Mouse (Mus musculus): ENCODE measurements around the gene Vav1. TPM values are rescaled to one million over a fixed set of nuclear protein-coding genes. Genes with fewer than 3 reads are reported as not detected.
"Not testable (repeated sequence)": the region's sequence is repeated elsewhere in the genome, so short reads cannot be mapped to it uniquely, and the experiment has no call there.

The Vav1 gene
- polyA plus RNA-seq, 1 experiment from 2014 or later, result 0.61 TPM

- 0 out of 2 replicates have a peak overlapping the region, but pooled peaks have one; percentile 41 for H3K9ac ChIP-seq
- H3K4me2 ChIP-seq, result peak overlapping the region; percentile 65
- H3K4me1 ChIP-seq, result peaks cover 22% of the 10 kb centered on the region
- no peaks in the 10 kb centered on the region for H3K9me3 ChIP-seq (replicated peaks)
- ATAC-seq, result peak; percentile 77
- WGBS, result 1% methylated on average over 44 of the region's 53 CpGs
- no peaks in the 10 kb centered on the region for H3K36me3 ChIP-seq (ENCODE audit: poor library complexity, severe bottlenecking)
- no peak overlapping the region for H3K27ac ChIP-seq
- peaks cover 55% of the 10 kb centered on the region for H3K27me3 ChIP-seq
- peak overlapping the region; percentile 45 for H3K4me3 ChIP-seq
Measured at GRCm38 (mm10) chr17:57275111-57275996, 3.5 kb upstream of the Vav1 start.

- Histone ChIP-seq H3K4me2 (peak overlapping the region; percentile 65), H3K9ac (peak overlapping the region; percentile 41; the same call in 1 of the 2 replicates), H3K36me3 (ENCODE audit: poor library complexity, severe bottlenecking) (no peaks in the 10 kb centered on the region), H3K4me1 (peaks cover 22% of the 10 kb centered on the region), H3K27me3 (peaks cover 54% of the 10 kb centered on the region), H3K27ac (no peak overlapping the region), H3K4me3 (peak overlapping the region; percentile 45), H3K9me3 (replicated peaks) (no peaks in the 10 kb centered on the region)
- peak; percentile 11; the same call in 1 of the 2 replicates for ATAC-seq
- WGBS, result 3% methylated on average over 13 of the region's 13 CpGs
Measured at GRCm38 (mm10) chr17:57275997-57276351, 2.9 kb upstream of the Vav1 start.

DNA sequence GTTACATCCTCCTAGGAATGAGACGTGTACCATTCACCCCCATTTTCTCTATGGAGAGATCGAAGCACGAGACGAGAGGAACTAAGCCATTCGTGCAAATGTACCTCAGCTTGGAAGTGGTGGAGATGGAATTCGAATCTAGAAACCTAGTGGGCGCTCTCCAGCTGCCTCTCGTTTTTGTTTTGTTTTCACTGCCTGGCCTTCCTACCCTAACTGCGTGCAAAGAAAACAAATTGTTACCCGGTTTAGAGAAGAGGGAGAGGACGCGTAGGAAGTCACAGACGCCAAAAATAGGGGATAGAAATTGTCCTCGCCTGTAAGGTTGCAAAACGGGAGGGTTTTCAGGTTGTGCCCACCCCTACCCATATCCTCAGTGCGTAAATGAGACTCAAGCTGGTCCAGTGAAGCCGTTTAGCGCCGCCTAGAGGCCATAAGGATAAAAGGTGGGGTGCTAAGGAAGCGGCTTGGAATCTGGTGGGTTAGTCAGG lies 2.2 kb upstream of the Vav1 start:
- no peaks in the 10 kb centered on the region for H3K9me3 ChIP-seq (replicated peaks)
- ATAC-seq, result peak; percentile 70
- H3K36me3 ChIP-seq (ENCODE audit: poor library complexity, severe bottlenecking), result no peaks in the 10 kb centered on the region
- H3K9ac ChIP-seq, result 0 out of 2 replicates have a peak overlapping the region, but pooled peaks have one; percentile 41
- H3K27me3 ChIP-seq, result peaks cover 51% of the 10 kb centered on the region
- peaks cover 22% of the 10 kb centered on the region for H3K4me1 ChIP-seq
- H3K4me2 ChIP-seq, result peak overlapping the region; percentile 65
- WGBS, result under 1% methylated on average over 20 of the region's 20 CpGs
- H3K27ac ChIP-seq, result no peak overlapping the region
- H3K4me3 ChIP-seq, result peak overlapping the region; percentile 45

- H3K9me3 ChIP-seq (replicated peaks); H3K36me3 ChIP-seq (ENCODE audit: poor library complexity, severe bottlenecking); H3K4me2 ChIP-seq; ATAC-seq; H3K4me3 ChIP-seq; H3K27ac ChIP-seq; H3K9ac ChIP-seq: not testable (repeated sequence)
- Histone ChIP-seq H3K4me1 (peaks cover 22% of the 10 kb centered on the region), H3K27me3 (peaks cover 41% of the 10 kb centered on the region)
- 76% methylated on average over 5 of the region's 5 CpGs for WGBS
Measured at GRCm38 (mm10) chr17:57277598-57278261, 1.2 kb upstream of the Vav1 start.

DNA sequence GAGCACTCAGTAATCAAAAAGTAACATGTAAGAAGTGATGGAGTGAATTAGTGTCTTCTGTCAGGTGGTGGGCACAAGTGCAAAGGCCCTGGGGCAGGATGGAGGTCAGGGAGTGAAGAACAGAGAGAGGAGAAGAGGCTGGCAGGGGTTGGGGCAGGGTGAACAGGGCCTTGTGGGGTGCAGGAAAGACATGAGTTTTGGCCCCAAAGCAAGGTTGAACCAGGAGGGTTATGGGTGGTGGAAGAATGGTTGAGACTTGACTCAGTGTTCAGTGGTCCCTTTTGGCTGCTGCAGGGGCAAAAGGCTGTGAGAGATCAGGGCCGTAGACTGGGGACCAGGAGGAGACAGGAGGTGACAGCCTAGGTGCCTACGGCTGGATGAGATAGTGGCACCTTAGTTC lies 363 bp upstream of the Vav1 start:
- Histone ChIP-seq H3K9ac (no peak overlapping the region), H3K27ac (no peak overlapping the region), H3K36me3 (ENCODE audit: poor library complexity, severe bottlenecking) (no peaks in the 10 kb centered on the region), H3K4me2 (no peak overlapping the region), H3K4me1 (peaks cover 22% of the 10 kb centered on the region), H3K4me3 (no peak overlapping the region), H3K9me3 (replicated peaks) (no peaks in the 10 kb centered on the region), H3K27me3 (peaks cover 33% of the 10 kb centered on the region)
- WGBS, result 96% methylated on average over 2 of the region's 2 CpGs
- ATAC-seq, result no peak

DNA sequence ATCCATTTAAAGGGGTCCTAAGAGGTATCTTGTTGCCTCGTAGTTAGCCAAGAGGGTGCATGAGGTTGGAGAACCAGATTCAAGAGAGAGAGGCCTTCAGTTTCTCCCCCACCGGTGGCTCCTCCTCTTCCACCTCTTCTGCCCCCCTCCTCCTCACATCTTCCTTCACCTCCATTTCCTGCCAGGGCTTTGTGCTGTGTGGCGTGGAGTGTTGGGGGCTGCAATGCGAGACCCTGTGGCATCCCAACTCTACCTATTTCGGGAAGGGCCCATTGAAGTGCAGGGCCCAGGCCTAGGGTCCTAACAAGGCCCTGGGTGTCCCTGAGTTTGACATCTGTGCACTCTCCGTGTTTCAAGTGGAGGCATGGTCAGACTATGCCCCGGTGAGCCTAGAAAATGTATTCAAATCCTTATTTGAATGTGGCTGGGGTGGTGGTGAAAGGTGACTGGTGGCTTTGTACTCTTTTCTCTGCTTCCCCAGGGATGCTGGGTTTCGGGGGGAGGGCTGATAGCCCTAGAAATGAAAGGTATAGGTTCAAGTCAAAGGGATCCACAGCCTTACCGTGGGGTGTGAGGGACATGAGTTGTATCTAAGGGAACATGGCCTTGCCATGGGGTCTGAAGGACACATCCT lies 808 bp downstream of the Vav1 start:
- no peak for ATAC-seq
- H3K27ac ChIP-seq, result no peak overlapping the region
- H3K9me3 ChIP-seq (replicated peaks), result no peaks in the 10 kb centered on the region

GRCm38 (mm10) chr17:57280411-57280810 lies 1.5 kb downstream of the Vav1 start:
- Histone ChIP-seq H3K4me3 (no peak overlapping the region), H3K9ac (no peak overlapping the region), H3K9me3 (replicated peaks) (no peaks in the 10 kb centered on the region), H3K27ac (no peak overlapping the region), H3K4me2 (no peak overlapping the region), H3K4me1 (peaks cover 15% of the 10 kb centered on the region), H3K27me3 (peaks cover 15% of the 10 kb centered on the region), H3K36me3 (ENCODE audit: poor library complexity, severe bottlenecking) (no peaks in the 10 kb centered on the region)
- no peak for ATAC-seq
- WGBS, result 68% methylated on average over 3 of the region's 3 CpGs

More for the DNA sequence above, 808 bp downstream of the Vav1 start:
- Histone ChIP-seq H3K36me3 (ENCODE audit: poor library complexity, severe bottlenecking) (no peaks in the 10 kb centered on the region), H3K27me3 (peaks cover 22% of the 10 kb centered on the region), H3K4me3 (no peak overlapping the region), H3K9ac (no peak overlapping the region), H3K4me1 (peaks cover 21% of the 10 kb centered on the region), H3K4me2 (no peak overlapping the region)
- WGBS, result 54% methylated on average over 9 of the region's 9 CpGs

DNA sequence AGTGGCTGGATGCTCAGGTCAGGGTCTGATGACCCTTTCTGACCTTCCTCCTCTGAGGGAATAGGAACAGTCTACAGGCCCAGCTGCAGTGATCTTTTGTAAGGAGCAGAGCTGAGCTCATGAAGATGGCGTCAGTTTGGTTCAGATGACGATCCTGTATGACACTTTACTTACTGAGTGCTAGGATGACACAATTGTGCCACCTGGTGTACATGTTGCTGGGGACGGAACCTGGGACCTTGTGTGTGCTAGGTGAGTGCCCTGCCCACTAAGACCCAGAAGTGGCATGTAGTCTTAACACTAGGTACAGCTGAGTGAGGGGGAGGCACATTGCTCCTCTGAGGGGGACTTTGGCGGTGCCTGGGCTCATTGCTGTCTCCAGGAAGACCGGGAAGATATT lies 5.0 kb downstream of the Vav1 start:
- Histone ChIP-seq H3K9ac (no peak overlapping the region), H3K27ac (no peak overlapping the region), H3K4me3 (no peak overlapping the region), H3K4me1 (no peaks in the 10 kb centered on the region), H3K36me3 (ENCODE audit: poor library complexity, severe bottlenecking) (no peaks in the 10 kb centered on the region), H3K9me3 (replicated peaks) (no peaks in the 10 kb centered on the region), H3K27me3 (0 out of 2 replicates have a peak, but pooled peaks cover 3% of the 10 kb centered on the region), H3K4me2 (no peak overlapping the region)
- WGBS, result 80% methylated on average over 5 of the region's 5 CpGs
- ATAC-seq, result no peak

- Histone ChIP-seq H3K27ac (no peak overlapping the region), H3K36me3 (ENCODE audit: poor library complexity, severe bottlenecking) (no peaks in the 10 kb centered on the region), H3K4me3 (no peak overlapping the region), H3K9ac (no peak overlapping the region), H3K9me3 (replicated peaks) (no peaks in the 10 kb centered on the region), H3K27me3 (no peaks in the 10 kb centered on the region), H3K4me1 (no peaks in the 10 kb centered on the region), H3K4me2 (no peak overlapping the region)
- WGBS, result 64% methylated on average over 2 of the region's 2 CpGs
- ATAC-seq, result no peak
Measured at GRCm38 (mm10) chr17:57285077-57285476, 6.2 kb downstream of the Vav1 start.

DNA sequence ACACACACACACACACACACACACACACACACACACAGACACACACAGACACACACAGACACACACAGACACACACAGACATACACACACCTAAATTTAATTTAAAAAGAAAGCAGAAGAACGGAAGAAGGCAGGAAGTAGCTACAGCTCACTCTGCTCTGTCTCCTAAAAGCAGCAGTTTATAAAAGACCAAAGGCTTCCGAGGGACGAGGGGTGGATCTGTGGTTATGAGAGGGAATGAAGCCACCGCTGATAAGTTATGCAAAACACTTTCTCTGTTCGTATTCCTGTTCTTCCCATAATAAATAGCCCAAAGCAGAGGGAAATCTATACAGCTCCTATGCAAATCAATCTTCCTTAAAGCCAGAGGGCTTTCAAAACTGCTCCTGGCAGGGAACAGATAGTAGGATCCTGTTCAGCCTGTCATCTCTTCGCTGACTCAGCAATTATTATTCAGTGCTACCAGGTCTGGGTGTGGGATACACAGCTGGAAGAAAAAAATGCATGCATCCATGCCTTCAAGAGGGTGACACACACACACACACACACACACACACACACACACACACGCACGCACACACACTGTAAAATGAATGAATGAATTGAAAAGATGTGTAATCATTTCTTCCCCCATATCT lies 7.9 kb downstream of the Vav1 start:
- 74% methylated on average over 8 of the region's 8 CpGs for WGBS
- ATAC-seq, result no peak
- no peak overlapping the region for H3K27ac ChIP-seq
- H3K9ac ChIP-seq, result no peak overlapping the region
- no peaks in the 10 kb centered on the region for H3K36me3 ChIP-seq (ENCODE audit: poor library complexity, severe bottlenecking)
- no peaks in the 10 kb centered on the region for H3K4me1 ChIP-seq
- no peak overlapping the region for H3K4me2 ChIP-seq
- H3K9me3 ChIP-seq (replicated peaks), result 0 out of 2 replicates have a peak, but pooled peaks cover 4% of the 10 kb centered on the region
- no peak overlapping the region for H3K4me3 ChIP-seq
- H3K27me3 ChIP-seq, result no peaks in the 10 kb centered on the region

- Histone ChIP-seq H3K4me2 (no peak overlapping the region), H3K4me1 (no peaks in the 10 kb centered on the region), H3K27me3 (no peaks in the 10 kb centered on the region), H3K36me3 (ENCODE audit: poor library complexity, severe bottlenecking) (no peaks in the 10 kb centered on the region), H3K27ac (no peak overlapping the region), H3K9me3 (replicated peaks) (0 out of 2 replicates have a peak, but pooled peaks cover 4% of the 10 kb centered on the region), H3K4me3 (no peak overlapping the region), H3K9ac (no peak overlapping the region)
- no peak for ATAC-seq
- 89% methylated on average over 5 of the region's 5 CpGs for WGBS
Measured at GRCm38 (mm10) chr17:57289252-57289651, 10.4 kb downstream of the Vav1 start.

All from forebrain, embryonic 13.5 days (tissue).